Mouse (Mus musculus): ENCODE results near the gene Slc23a2. TPM values are rescaled to one million over a fixed set of nuclear protein-coding genes. Genes with fewer than 3 reads are reported as not detected.
A peak's percentile ranks its signal among the peaks of the same experiment; 100 is the strongest.

Gene Slc23a2
- polyA plus RNA-seq, 1 experiment from 2014 or later, result 7.7 TPM

- no peaks in the 10 kb centered on the region for H3K27me3 ChIP-seq (ENCODE audit: control insufficient read depth, insufficient read depth, low read length)
- peak; percentile 65 for ATAC-seq (replicated peaks; ENCODE audit: insufficient number of reproducible peaks, low FRiP score, low TSS enrichment, low read depth)
- H3K27ac ChIP-seq (replicated peaks; ENCODE audit: low read depth, low read length), result peak overlapping the region; percentile 41; the same call in 1 of the 2 replicates
- H3K36me3 ChIP-seq (replicated peaks; ENCODE audit: control insufficient read depth, insufficient read depth, low read depth, low read length), result no peaks in the 10 kb centered on the region
- no peak overlapping the region; the same call in 1 of the 2 replicates for H3K9ac ChIP-seq (replicated peaks; ENCODE audit: low read length)
- no peaks in the 10 kb centered on the region; the same call in 1 of the 2 replicates for H3K4me1 ChIP-seq (ENCODE audit: control insufficient read depth, insufficient read depth, low read length)
- no peak overlapping the region for H3K4me3 ChIP-seq (ENCODE audit: low read depth, low read length)
- WGBS, result 24% methylated on average over 13 of the region's 13 CpGs
- no peaks in the 10 kb centered on the region for H3K9me3 ChIP-seq (replicated peaks; ENCODE audit: control insufficient read depth, low read length)
- DNase-seq (ENCODE audit: low spot score), result peak; percentile 75
- H3K4me2 ChIP-seq (ENCODE audit: low read depth, low read length), result peak overlapping the region; percentile 2; the same call in 1 of the 2 replicates
These were observed 101.7 kb downstream of the Slc23a2 start for GRCm38 (mm10) chr2:132043101-132043621.

GRCm38 (mm10) chr2:132039894-132040293 is 105.0 kb downstream of the Slc23a2 start:
- ATAC-seq (replicated peaks; ENCODE audit: insufficient number of reproducible peaks, low FRiP score, low TSS enrichment, low read depth), result no peak
- H3K9me3 ChIP-seq (replicated peaks; ENCODE audit: control insufficient read depth, low read length), result no peaks in the 10 kb centered on the region
- H3K27me3 ChIP-seq (ENCODE audit: control insufficient read depth, insufficient read depth, low read length), result no peaks in the 10 kb centered on the region
- no peaks in the 10 kb centered on the region for H3K36me3 ChIP-seq (replicated peaks; ENCODE audit: control insufficient read depth, insufficient read depth, low read depth, low read length)
- H3K4me2 ChIP-seq (ENCODE audit: low read depth, low read length), result no peak overlapping the region
- H3K27ac ChIP-seq (replicated peaks; ENCODE audit: low read depth, low read length), result no peak overlapping the region
- H3K4me3 ChIP-seq (ENCODE audit: low read depth, low read length), result no peak overlapping the region
- DNase-seq (ENCODE audit: low spot score), result no peak
- no peaks in the 10 kb centered on the region; the same call in 1 of the 2 replicates for H3K4me1 ChIP-seq (ENCODE audit: control insufficient read depth, insufficient read depth, low read length)
- WGBS, result 52% methylated on average over 7 of the region's 7 CpGs
- no peak overlapping the region for H3K9ac ChIP-seq (replicated peaks; ENCODE audit: low read length)

GRCm38 (mm10) chr2:132036326-132036725 is 108.6 kb downstream of the Slc23a2 start:
- H3K4me2 ChIP-seq (ENCODE audit: low read depth, low read length), result no peak overlapping the region
- ATAC-seq (replicated peaks; ENCODE audit: insufficient number of reproducible peaks, low FRiP score, low TSS enrichment, low read depth) (no peak), DNase-seq (ENCODE audit: low spot score) (no peak)
- WGBS, result 77% methylated on average over 5 of the region's 5 CpGs
- H3K36me3 ChIP-seq (replicated peaks; ENCODE audit: control insufficient read depth, insufficient read depth, low read depth, low read length), result no peaks in the 10 kb centered on the region
- H3K27ac ChIP-seq (replicated peaks; ENCODE audit: low read depth, low read length), result no peak overlapping the region
- H3K4me1 ChIP-seq (ENCODE audit: control insufficient read depth, insufficient read depth, low read length), result no peaks in the 10 kb centered on the region
- H3K27me3 ChIP-seq (ENCODE audit: control insufficient read depth, insufficient read depth, low read length), result peaks cover under 1% of the 10 kb centered on the region; the same call in 1 of the 2 replicates
- no peaks in the 10 kb centered on the region for H3K9me3 ChIP-seq (replicated peaks; ENCODE audit: control insufficient read depth, low read length)
- H3K9ac ChIP-seq (replicated peaks; ENCODE audit: low read length), result no peak overlapping the region
- no peak overlapping the region for H3K4me3 ChIP-seq (ENCODE audit: low read depth, low read length)

- ATAC-seq (replicated peaks; ENCODE audit: insufficient number of reproducible peaks, low FRiP score, low TSS enrichment, low read depth) (no peak), DNase-seq (ENCODE audit: low spot score) (no peak)
- Histone ChIP-seq H3K4me2 (ENCODE audit: low read depth, low read length) (no peak overlapping the region), H3K4me3 (ENCODE audit: low read depth, low read length) (no peak overlapping the region), H3K27me3 (ENCODE audit: control insufficient read depth, insufficient read depth, low read length) (peaks cover 3% of the 10 kb centered on the region; the same call in 1 of the 2 replicates), H3K27ac (replicated peaks; ENCODE audit: low read depth, low read length) (no peak overlapping the region; the same call in 1 of the 2 replicates), H3K9me3 (replicated peaks; ENCODE audit: control insufficient read depth, low read length) (no peaks in the 10 kb centered on the region), H3K4me1 (ENCODE audit: control insufficient read depth, insufficient read depth, low read length) (peaks cover 3% of the 10 kb centered on the region; the same call in 1 of the 2 replicates), H3K9ac (replicated peaks; ENCODE audit: low read length) (no peak overlapping the region), H3K36me3 (replicated peaks; ENCODE audit: control insufficient read depth, insufficient read depth, low read depth, low read length) (no peaks in the 10 kb centered on the region)
- 60% methylated on average over 11 of the region's 11 CpGs for WGBS
These were observed 109.5 kb downstream of the Slc23a2 start for GRCm38 (mm10) chr2:132035470-132035835.

GRCm38 (mm10) chr2:132034590-132035469 is 110.1 kb downstream of the Slc23a2 start:
- H3K4me3 ChIP-seq (ENCODE audit: low read depth, low read length), result no peak overlapping the region
- no peak overlapping the region; the same call in 1 of the 2 replicates for H3K27ac ChIP-seq (replicated peaks; ENCODE audit: low read depth, low read length)
- no peak for DNase-seq (ENCODE audit: low spot score)
- no peak overlapping the region for H3K4me2 ChIP-seq (ENCODE audit: low read depth, low read length)
- H3K27me3 ChIP-seq (ENCODE audit: control insufficient read depth, insufficient read depth, low read length), result peaks cover 3% of the 10 kb centered on the region; the same call in 1 of the 2 replicates
- WGBS, result 55% methylated on average over 4 of the region's 4 CpGs
- ATAC-seq (replicated peaks; ENCODE audit: insufficient number of reproducible peaks, low FRiP score, low TSS enrichment, low read depth), result no peak
- H3K9me3 ChIP-seq (replicated peaks; ENCODE audit: control insufficient read depth, low read length), result no peaks in the 10 kb centered on the region
- no peaks in the 10 kb centered on the region for H3K36me3 ChIP-seq (replicated peaks; ENCODE audit: control insufficient read depth, insufficient read depth, low read depth, low read length)
- H3K9ac ChIP-seq (replicated peaks; ENCODE audit: low read length), result no peak overlapping the region
- H3K4me1 ChIP-seq (ENCODE audit: control insufficient read depth, insufficient read depth, low read length), result peaks cover 3% of the 10 kb centered on the region; the same call in 1 of the 2 replicates

GRCm38 (mm10) chr2:132031364-132032095 is 113.4 kb downstream of the Slc23a2 start:
- no peak overlapping the region for H3K9ac ChIP-seq (replicated peaks; ENCODE audit: low read length)
- 62% methylated on average over 11 of the region's 11 CpGs for WGBS
- ATAC-seq (replicated peaks; ENCODE audit: insufficient number of reproducible peaks, low FRiP score, low TSS enrichment, low read depth) (no peak), DNase-seq (ENCODE audit: low spot score) (no peak)
- no peak overlapping the region for H3K4me2 ChIP-seq (ENCODE audit: low read depth, low read length)
- no peaks in the 10 kb centered on the region for H3K9me3 ChIP-seq (replicated peaks; ENCODE audit: control insufficient read depth, low read length)
- H3K36me3 ChIP-seq (replicated peaks; ENCODE audit: control insufficient read depth, insufficient read depth, low read depth, low read length), result no peaks in the 10 kb centered on the region
- no peak overlapping the region for H3K4me3 ChIP-seq (ENCODE audit: low read depth, low read length)
- H3K27ac ChIP-seq (replicated peaks; ENCODE audit: low read depth, low read length), result no peak overlapping the region
- H3K27me3 ChIP-seq (ENCODE audit: control insufficient read depth, insufficient read depth, low read length), result peaks cover 14% of the 10 kb centered on the region
- peaks cover 3% of the 10 kb centered on the region; the same call in 1 of the 2 replicates for H3K4me1 ChIP-seq (ENCODE audit: control insufficient read depth, insufficient read depth, low read length)

GRCm38 (mm10) chr2:132030418-132031363 is 114.2 kb downstream of the Slc23a2 start:
- peak; percentile 15; the same call in 1 of the 2 replicates for ATAC-seq (replicated peaks; ENCODE audit: insufficient number of reproducible peaks, low FRiP score, low TSS enrichment, low read depth)
- H3K4me1 ChIP-seq (ENCODE audit: control insufficient read depth, insufficient read depth, low read length), result peaks cover 3% of the 10 kb centered on the region; the same call in 1 of the 2 replicates

More at GRCm38 (mm10) chr2:132030418-132031363, 114.2 kb downstream of the Slc23a2 start:
- peaks cover 14% of the 10 kb centered on the region for H3K27me3 ChIP-seq (ENCODE audit: control insufficient read depth, insufficient read depth, low read length)
- peak overlapping the region; percentile 92 for H3K4me2 ChIP-seq (ENCODE audit: low read depth, low read length)
- H3K4me3 ChIP-seq (ENCODE audit: low read depth, low read length), result peak overlapping the region; percentile 52
- 12% methylated on average over 23 of the region's 23 CpGs for WGBS
- H3K9ac ChIP-seq (replicated peaks; ENCODE audit: low read length), result peak overlapping the region; percentile 57
- DNase-seq (ENCODE audit: low spot score), result peak; percentile 20
- H3K9me3 ChIP-seq (replicated peaks; ENCODE audit: control insufficient read depth, low read length), result no peaks in the 10 kb centered on the region
- H3K27ac ChIP-seq (replicated peaks; ENCODE audit: low read depth, low read length), result no peak overlapping the region
- no peaks in the 10 kb centered on the region for H3K36me3 ChIP-seq (replicated peaks; ENCODE audit: control insufficient read depth, insufficient read depth, low read depth, low read length)

Measured in embryonic facial prominence, embryonic 11.5 days (tissue).